Mouse (Mus musculus) liver, adult 2 months (tissue): Measurements from ENCODE around the gene Arap2. TPM values are rescaled to one million over a fixed set of nuclear protein-coding genes. Genes with fewer than 3 reads are reported as not detected.
"Not testable (repeated sequence)": the region's sequence is repeated elsewhere in the genome, so short reads cannot be mapped to it uniquely, and the experiment has no call there.

Source experiments
- DNase-seq: peaks from one replicate; pipeline ENCODE4 v3.0.0-alpha.2; 2011; ENCODE audit warnings: low read depth, low spot score; ENCODE audit errors: extremely low read depth
- H3K27ac ChIP-seq: fragments of 200-500 bp; replicated peaks from 2 replicates; pipeline ENCODE4 v1.5.1; 2012; ENCODE audit warnings: low read depth, mild to moderate bottlenecking, control low read depth, inconsistent platforms, low read length; ENCODE audit not compliant: insufficient read depth
- H3K27me3 ChIP-seq: fragments of 200-500 bp; 2 replicates; pipeline ENCODE4 v1.6.1; 2012; ENCODE audit warnings: mild to moderate bottlenecking, moderate library complexity, low read length, inconsistent platforms; ENCODE audit not compliant: control insufficient read depth, insufficient read depth
- H3K36me3 ChIP-seq: fragments of 200-500 bp; 2 replicates; pipeline ENCODE4 v1.6.1; 2012; ENCODE audit warnings: low read length, inconsistent platforms; ENCODE audit not compliant: control insufficient read depth, insufficient read depth
- H3K4me1 ChIP-seq: fragments of 200-500 bp; 2 replicates; pipeline ENCODE4 v1.6.1; 2011; ENCODE audit warnings: low read length; ENCODE audit not compliant: control insufficient read depth, insufficient read depth
- H3K4me3 ChIP-seq: fragments of 200-500 bp; 2 replicates; pipeline ENCODE4 v1.5.1; 2011; ENCODE audit warnings: low read depth, mild to moderate bottlenecking, control low read depth, low read length, moderate library complexity; ENCODE audit not compliant: insufficient read depth
- H3K79me2 ChIP-seq: fragments of 200-500 bp; 2 replicates; pipeline ENCODE4 v1.6.1; 2012; ENCODE audit warnings: inconsistent platforms, mild to moderate bottlenecking, low read length, moderate library complexity; ENCODE audit not compliant: control insufficient read depth, insufficient read depth
- H3K9ac ChIP-seq: fragments of 200-500 bp; 2 replicates; pipeline ENCODE4 v1.6.1; 2012; ENCODE audit warnings: low read depth, mild to moderate bottlenecking, control low read depth, inconsistent platforms, low read length
- CTCF ChIP-seq: fragments of 200-500 bp; IDR thresholded peaks from 2 replicates; pipeline ENCODE4 v1.5.1; 2011; ENCODE audit warnings: low read depth, low read length, control low read depth
- POLR2A ChIP-seq: fragments of 200-500 bp; IDR thresholded peaks from 2 replicates; pipeline ENCODE4 v1.6.1; 2011; ENCODE audit warnings: low read length, control low read depth; ENCODE audit not compliant: insufficient read depth; ENCODE audit errors: extremely low read depth
- WGBS: fragments of 180-500 bp; shearing (Covaris S2); methylation state at CpG from one replicate; pipeline ENCODE4 v1.1.7; 2018; 5-methylcytosine and 5-hydroxymethylcytosine counted together
- polyA plus RNA-seq: library from polyadenylated mRNA; depleted of rRNA; stranded (reverse); fragments of >200 nt; gene quantifications from 2 replicates; pipeline ENCODE4 v1.2.3, GENCODE M21; 2012
- total RNA-seq: library from RNA; depleted of rRNA; stranded (reverse); fragments of >200 nt; gene quantifications from 2 replicates; pipeline ENCODE4 v1.2.3, GENCODE M21; 2014

Arap2 gene
- total and polyA plus RNA-seq, 2 experiments = 2.1 to 24.0 TPM

DNA sequence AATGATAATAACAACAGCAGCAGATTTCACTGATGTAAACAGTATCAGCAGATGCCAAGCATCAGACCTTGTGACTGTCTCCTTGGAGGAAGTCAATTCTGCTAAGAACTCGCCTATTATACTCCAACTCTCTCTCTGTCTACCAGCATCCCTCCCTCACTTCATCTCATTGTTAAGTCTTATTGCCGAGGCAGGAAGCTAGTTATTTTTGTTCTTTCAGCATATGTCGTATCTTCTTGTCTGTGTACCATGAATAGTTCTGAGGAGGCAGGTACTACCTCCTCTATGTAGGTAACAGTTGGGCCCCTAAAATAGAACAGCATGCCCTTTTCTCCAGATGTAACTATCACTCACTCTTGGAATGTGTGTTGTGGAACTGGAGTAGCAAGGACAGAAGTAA lies 13.0 kb downstream of the Arap2 start:
- no peak for DNase-seq
- Histone ChIP-seq H3K4me3 (no peak overlapping the region), H3K36me3 (no peaks in the 10 kb centered on the region), H3K4me1 (peaks cover 2% of the 10 kb centered on the region), H3K79me2 (peaks cover 11% of the 10 kb centered on the region; the same call in 1 of the 2 replicates), H3K9ac (no peak overlapping the region), H3K27ac (no peak overlapping the region), H3K27me3 (no peaks in the 10 kb centered on the region)
- TF ChIP-seq POLR2A (no peak), CTCF (no peak)
- 70% methylated on average over 3 of the region's 3 CpGs for WGBS

DNA sequence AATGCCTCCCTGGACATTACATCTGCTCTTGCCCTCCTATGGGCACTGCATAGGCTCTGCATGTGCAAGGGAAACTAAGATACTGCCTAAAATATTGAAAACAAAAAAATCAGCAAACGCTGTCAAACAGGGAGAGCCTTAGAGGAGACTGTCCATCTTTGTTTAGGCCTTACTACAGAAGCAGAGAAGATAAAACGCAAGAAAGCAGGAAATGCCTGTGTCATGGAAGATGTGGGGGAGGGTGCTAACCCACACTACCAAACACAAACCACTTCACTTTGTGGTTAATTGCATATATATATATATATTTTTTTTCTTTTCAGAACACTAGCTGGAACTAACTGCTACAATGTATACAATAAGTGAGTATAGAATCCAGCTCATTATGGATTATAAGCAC lies 14.3 kb downstream of the Arap2 start:
- Histone ChIP-seq H3K27ac (no peak overlapping the region), H3K4me3 (no peak overlapping the region), H3K36me3 (no peaks in the 10 kb centered on the region), H3K79me2 (peaks cover 11% of the 10 kb centered on the region; the same call in 1 of the 2 replicates), H3K27me3 (no peaks in the 10 kb centered on the region), H3K4me1 (peaks cover 5% of the 10 kb centered on the region), H3K9ac (no peak overlapping the region)
- TF ChIP-seq CTCF (no peak), POLR2A (no peak)
- no peak for DNase-seq
- WGBS = 64% methylated on average over 2 of the region's 2 CpGs

DNA sequence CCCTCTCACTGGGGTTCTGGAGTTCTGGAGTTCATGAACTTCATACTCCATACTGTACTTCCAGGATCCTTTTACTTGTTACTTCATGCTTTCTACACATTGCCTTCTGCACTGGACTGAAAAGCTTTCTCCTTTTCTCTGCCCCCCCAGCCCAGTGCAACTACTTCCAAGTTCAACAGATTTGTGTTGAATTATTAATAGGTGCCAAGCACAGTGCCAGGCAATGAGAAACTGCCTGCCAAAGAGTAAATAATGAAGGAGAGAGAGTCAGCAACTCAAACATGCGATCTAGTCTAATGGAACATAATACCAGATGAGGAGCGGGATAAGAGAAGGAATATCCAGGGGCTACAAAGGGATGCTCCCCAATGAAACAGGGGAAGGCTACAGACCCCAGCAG lies 17.8 kb downstream of the Arap2 start:
- no peak overlapping the region for H3K4me3 ChIP-seq
- H3K27ac ChIP-seq = no peak overlapping the region
- WGBS = 26% methylated on average over 2 of the region's 2 CpGs

DNA sequence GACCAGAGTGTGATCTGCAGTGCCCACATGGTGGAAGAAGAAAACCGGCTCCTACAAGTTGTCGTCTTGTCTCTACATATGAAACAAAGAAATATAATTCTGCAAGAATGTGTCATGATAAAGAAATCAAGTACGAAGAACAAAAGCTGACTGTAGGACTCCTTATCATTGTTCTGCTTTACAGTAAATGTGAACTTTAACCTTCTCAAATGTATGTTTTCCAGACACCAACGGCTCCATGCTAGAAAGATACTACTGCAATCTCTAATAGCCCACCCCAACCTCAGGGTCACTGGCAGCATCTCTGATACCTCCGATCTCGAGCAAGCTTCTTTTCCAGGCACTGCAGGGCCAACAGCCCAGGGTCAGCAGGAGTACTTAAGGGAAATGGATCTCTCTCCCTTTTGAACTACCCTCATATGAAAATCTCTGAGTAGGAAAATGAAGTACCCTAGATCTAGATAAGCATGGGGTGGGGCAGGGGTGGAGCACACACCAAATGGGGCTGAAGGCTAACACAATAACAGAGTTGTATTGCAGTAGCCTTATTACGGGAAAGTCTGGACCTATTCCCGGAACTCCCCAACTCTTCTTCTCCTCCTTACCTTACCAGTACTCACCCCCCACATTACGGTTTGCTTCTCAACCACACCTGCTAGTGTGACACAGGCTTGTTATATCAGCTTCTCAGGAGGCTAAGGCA lies 22.6 kb downstream of the Arap2 start:
- WGBS = 77% methylated on average over 9 of the region's 9 CpGs
- DNase-seq = no peak
- no peak overlapping the region for H3K27ac ChIP-seq
- no peaks in the 10 kb centered on the region for H3K27me3 ChIP-seq
- H3K9ac ChIP-seq = no peak overlapping the region
- H3K4me1 ChIP-seq = peaks cover 5% of the 10 kb centered on the region
- no peak for TF ChIP-seq CTCF
- no peak for TF ChIP-seq POLR2A
- H3K79me2 ChIP-seq = peaks cover 5% of the 10 kb centered on the region
- no peak overlapping the region for H3K4me3 ChIP-seq
- H3K36me3 ChIP-seq = no peaks in the 10 kb centered on the region; the same call in 1 of the 2 replicates

More for the DNA sequence above, 17.8 kb downstream of the Arap2 start:
- no peaks in the 10 kb centered on the region for H3K27me3 ChIP-seq
- peaks cover 6% of the 10 kb centered on the region; the same call in 1 of the 2 replicates for H3K79me2 ChIP-seq
- TF ChIP-seq CTCF = no peak
- TF ChIP-seq POLR2A = no peak
- H3K4me1 ChIP-seq = peaks cover 5% of the 10 kb centered on the region
- peak; percentile 87 for DNase-seq
- no peaks in the 10 kb centered on the region; the same call in 1 of the 2 replicates for H3K36me3 ChIP-seq
- no peak overlapping the region for H3K9ac ChIP-seq

DNA sequence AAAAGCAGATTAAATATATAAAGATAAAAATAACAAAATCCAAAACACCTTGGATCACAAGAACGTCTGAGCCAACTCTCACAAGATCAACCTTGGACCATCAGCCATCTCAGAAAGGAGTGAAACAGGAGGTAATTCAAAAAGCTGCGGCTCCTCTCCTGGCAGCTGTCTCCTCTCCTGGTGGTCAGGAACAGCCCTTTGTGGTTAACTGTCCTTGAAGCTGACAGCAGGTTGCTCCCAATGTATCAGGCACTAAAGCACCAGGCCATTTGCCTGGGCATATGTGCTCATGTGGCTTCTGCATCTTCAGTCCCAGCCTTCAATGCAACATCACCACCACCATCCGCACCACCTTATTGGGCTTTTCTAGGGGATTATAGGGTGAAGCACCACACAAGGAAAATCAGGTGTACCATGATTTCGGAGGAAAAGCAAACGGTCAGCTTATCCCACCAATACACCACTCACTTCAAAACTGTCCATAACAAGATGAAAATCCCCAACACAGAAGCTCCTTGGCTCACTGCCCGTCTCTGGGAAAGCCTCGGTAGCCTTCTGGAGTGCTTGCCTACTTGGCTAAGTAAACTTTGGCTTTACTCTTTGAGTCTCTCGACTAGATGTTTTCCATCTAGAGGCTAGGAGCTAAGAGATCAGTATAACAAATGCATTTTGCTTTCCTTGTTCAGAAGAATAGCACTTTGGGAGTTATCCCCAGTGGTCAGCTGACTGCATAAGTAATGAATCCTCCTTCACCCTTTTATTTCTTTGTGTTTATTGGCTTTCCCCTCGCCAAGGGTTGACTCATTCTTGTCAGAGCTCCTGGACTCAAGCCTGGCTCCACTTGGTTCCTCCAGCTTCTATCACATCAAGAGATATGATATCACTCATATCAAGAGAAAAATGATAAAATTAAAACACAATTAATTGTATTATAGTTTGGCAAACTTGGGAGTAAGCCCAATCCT lies 26.2 kb downstream of the Arap2 start:
- TF ChIP-seq POLR2A (no peak), CTCF (no peak)
- no peak for DNase-seq
- 69% methylated on average over 9 of the region's 9 CpGs for WGBS
- Histone ChIP-seq H3K4me1 (no peaks in the 10 kb centered on the region), H3K79me2 (peaks cover 5% of the 10 kb centered on the region), H3K36me3 (no peaks in the 10 kb centered on the region; the same call in 1 of the 2 replicates), H3K27ac (no peak overlapping the region), H3K27me3 (no peaks in the 10 kb centered on the region), H3K4me3 (no peak overlapping the region), H3K9ac (no peak overlapping the region)

DNA sequence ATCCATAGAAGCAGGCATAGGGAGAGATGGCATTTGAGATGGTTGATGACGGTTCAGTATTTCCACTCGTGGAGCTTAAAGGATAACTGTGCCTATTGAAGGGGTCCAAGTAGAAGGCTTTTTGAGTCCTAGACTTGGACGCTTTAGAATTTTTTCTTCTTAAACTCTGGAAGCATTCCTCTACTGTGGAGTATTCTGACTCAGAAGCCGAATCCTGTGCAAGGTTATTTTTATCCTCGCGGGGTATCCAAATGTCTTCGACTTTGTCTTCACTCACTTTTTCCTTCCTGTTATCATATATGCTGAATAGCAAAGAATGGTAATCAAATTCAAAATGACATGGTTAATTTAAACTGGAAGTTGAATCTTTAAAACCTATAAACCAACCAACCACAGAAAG lies 35.4 kb downstream of the Arap2 start:
- not testable (repeated sequence) for DNase-seq, H3K27me3 ChIP-seq, H3K4me3 ChIP-seq, H3K9ac ChIP-seq, H3K27ac ChIP-seq, H3K79me2 ChIP-seq, H3K36me3 ChIP-seq, H3K4me1 ChIP-seq
- 90% methylated on average over 7 of the region's 7 CpGs for WGBS
